Mouse (Mus musculus) brain, embryonic 14.5 days (tissue): ENCODE results near the gene Mau2.

Experiments
- CTCF ChIP-seq: fragments of 200-500 bp; IDR thresholded peaks from 2 replicates; pipeline ENCODE4 v1.5.1; 2012; ENCODE audit warnings: inconsistent platforms, mild to moderate bottlenecking, moderate library complexity, borderline replicate concordance; ENCODE audit not compliant: insufficient read depth, insufficient read length; ENCODE audit errors: extremely low read depth
- POLR2A ChIP-seq: fragments of 200-500 bp; IDR thresholded peaks from 2 replicates; pipeline ENCODE4 v1.6.1; 2012; ENCODE audit warnings: mild to moderate bottlenecking, inconsistent platforms, borderline replicate concordance; ENCODE audit not compliant: poor library complexity, insufficient read depth, insufficient read length, severe bottlenecking; ENCODE audit errors: extremely low read depth

DNA sequence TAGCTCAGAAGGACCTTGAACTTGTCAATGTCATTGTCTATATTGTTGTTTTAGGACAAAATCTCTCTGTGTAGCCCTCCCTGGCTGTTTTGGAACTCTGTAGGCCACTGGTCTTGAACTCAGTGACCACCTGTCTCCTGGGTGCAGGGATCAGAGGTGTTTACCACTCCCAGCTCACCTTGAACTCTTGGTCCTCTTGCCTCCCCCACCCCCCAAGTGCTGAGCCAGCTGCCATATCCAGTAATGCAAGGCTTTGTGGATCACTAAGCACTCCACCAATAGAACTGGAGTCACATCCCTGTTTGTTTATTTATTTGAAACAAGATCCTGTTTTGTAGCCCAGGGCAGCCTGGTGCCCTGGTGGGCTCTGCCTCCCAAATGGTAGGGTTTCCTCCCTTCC is 38.2 kb downstream of the Mau2 start:
- no peak for TF ChIP-seq POLR2A
- TF ChIP-seq CTCF, result no peak
